Mouse (Mus musculus): ENCODE results near the gene Fxyd3.

GRCm38 (mm10) chr7:31074713-31075069 is 1.8 kb downstream of the Fxyd3 start:
- TF ChIP-seq CTCF (IDR thresholded peaks at IDR 0.05; ENCODE audit: extremely low read depth, insufficient read length, insufficient replicate concordance, low read depth, low read length) (no peak), POLR2A (IDR thresholded peaks at IDR 0.05; ENCODE audit: low read depth, low read length) (no peak)
